Mouse (Mus musculus): ENCODE results near the gene B230118H07Rik. TPM values are rescaled to one million over a fixed set of nuclear protein-coding genes. Genes with fewer than 3 reads are reported as not detected.
"Not testable (repeated sequence)": the region's sequence is repeated elsewhere in the genome, so short reads cannot be mapped to it uniquely, and the experiment has no call there.

B230118H07Rik gene
- polyA plus RNA-seq, 1 experiment = not detected

DNA sequence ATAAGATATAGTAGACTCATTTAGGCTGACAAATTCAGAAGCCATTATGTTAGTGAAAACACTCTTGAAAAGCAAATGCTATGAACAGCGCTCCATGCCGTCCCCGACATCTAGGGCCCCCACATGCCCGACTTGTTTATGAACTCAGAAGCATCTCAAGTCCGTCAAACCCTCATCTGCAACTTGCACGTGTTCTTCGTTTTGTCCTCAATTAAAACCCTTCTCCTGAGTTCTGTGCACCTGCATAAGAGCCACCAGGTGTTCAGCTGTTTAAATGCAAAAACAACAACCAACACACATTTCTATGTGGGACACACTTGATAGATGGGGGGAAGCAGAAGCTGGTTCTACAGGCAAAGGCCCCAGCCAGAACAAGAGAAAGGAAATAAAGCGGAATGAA is 97.0 kb downstream of the B230118H07Rik start:
- H3K27ac ChIP-seq (ENCODE audit: insufficient read depth, low read depth, low read length) = no peak overlapping the region
- no peak overlapping the region for H3K4me3 ChIP-seq (ENCODE audit: insufficient read depth, low read depth, low read length)
- H3K4me1 ChIP-seq (ENCODE audit: control insufficient read depth, insufficient read depth, low read length) = no peaks in the 10 kb centered on the region
- 91% methylated on average over 8 of the region's 8 CpGs for WGBS
- TF ChIP-seq CTCF (IDR thresholded peaks at IDR 0.05; ENCODE audit: insufficient read depth, low read depth, low read length) (no peak), POLR2A (IDR thresholded peaks at IDR 0.05; ENCODE audit: insufficient read depth, low read depth, low read length) (no peak)

DNA sequence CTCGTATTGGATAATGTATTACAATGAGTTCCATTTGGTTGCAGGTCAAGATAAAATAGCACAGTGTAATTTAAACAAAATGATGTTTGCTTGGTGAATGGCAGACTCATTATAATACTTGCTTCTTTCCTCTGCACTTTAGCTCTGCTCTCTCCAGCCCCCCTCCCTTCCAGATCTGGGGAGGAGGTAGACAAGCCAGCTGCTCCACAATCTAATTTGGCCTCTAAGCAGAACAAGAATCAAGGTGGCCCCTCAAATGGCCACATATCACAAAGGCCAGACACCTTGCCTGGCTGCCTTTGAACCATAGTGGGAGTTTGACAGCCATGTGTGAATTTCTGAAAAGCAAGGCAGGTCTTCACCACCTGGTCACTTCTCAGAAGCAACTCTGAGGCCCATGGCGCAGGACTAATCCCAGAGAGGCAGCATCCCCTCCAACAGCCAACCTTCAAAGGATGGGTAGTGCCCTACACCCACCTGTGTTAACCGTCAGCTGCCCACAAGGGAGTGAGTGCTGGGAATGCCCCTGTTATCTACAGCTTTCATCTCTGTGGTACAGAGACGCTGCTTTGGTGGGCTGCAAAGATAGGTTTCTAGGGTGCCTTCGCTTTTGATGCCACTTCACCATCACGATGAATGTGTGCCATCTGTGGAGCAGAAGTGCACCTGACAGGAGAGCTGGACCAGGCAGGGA is 98.2 kb downstream of the B230118H07Rik start:
- 90% methylated on average over 6 of the region's 6 CpGs for WGBS
- Histone ChIP-seq H3K4me1 (ENCODE audit: control insufficient read depth, insufficient read depth, low read length) (no peaks in the 10 kb centered on the region), H3K27ac (ENCODE audit: insufficient read depth, low read depth, low read length) (no peak overlapping the region), H3K4me3 (ENCODE audit: insufficient read depth, low read depth, low read length) (no peak overlapping the region)
- TF ChIP-seq POLR2A (IDR thresholded peaks at IDR 0.05; ENCODE audit: insufficient read depth, low read depth, low read length) = no peak
- no peak for TF ChIP-seq CTCF (IDR thresholded peaks at IDR 0.05; ENCODE audit: insufficient read depth, low read depth, low read length)

- WGBS = 93% methylated on average over 2 of the region's 2 CpGs
- Histone ChIP-seq H3K4me1 (ENCODE audit: control insufficient read depth, insufficient read depth, low read length) (no peaks in the 10 kb centered on the region), H3K27ac (ENCODE audit: insufficient read depth, low read depth, low read length) (no peak overlapping the region), H3K4me3 (ENCODE audit: insufficient read depth, low read depth, low read length) (no peak overlapping the region)
- TF ChIP-seq POLR2A (IDR thresholded peaks at IDR 0.05; ENCODE audit: insufficient read depth, low read depth, low read length) (no peak), CTCF (IDR thresholded peaks at IDR 0.05; ENCODE audit: insufficient read depth, low read depth, low read length) (no peak)
Measured at GRCm38 (mm10) chr2:101550176-101550575, 99.2 kb downstream of the B230118H07Rik start.

DNA sequence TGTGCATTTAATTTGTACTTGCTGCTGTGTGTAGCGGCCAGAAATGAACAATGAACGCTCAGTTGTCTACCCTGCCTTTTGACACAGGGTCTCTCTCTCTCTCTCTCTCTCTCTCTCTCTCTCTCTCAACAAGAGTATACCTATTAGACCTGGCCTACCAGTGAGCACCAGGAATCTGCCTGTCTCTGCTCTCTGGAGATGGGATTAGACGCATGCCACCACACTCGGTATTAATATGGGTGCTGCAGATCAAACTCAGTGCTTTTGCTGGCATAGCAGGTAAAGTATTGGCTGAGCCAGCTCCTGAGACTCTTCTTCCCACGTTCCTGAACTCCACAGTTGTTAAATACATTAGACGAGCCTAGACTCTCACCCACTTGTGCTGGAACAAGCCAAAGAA is 100.5 kb downstream of the B230118H07Rik start:
- 81% methylated on average over 6 of the region's 6 CpGs for WGBS
- TF ChIP-seq CTCF (IDR thresholded peaks at IDR 0.05; ENCODE audit: insufficient read depth, low read depth, low read length) (no peak), POLR2A (IDR thresholded peaks at IDR 0.05; ENCODE audit: insufficient read depth, low read depth, low read length) (no peak)
- H3K4me3 ChIP-seq (ENCODE audit: insufficient read depth, low read depth, low read length) = no peak overlapping the region
- H3K27ac ChIP-seq (ENCODE audit: insufficient read depth, low read depth, low read length) = no peak overlapping the region
- H3K4me1 ChIP-seq (ENCODE audit: control insufficient read depth, insufficient read depth, low read length) = no peaks in the 10 kb centered on the region

GRCm38 (mm10) chr2:101545593-101545992 is 103.7 kb downstream of the B230118H07Rik start:
- WGBS = 96% methylated on average over 2 of the region's 2 CpGs
- H3K4me1 ChIP-seq (ENCODE audit: control insufficient read depth, insufficient read depth, low read length) = no peaks in the 10 kb centered on the region
- H3K27ac ChIP-seq (ENCODE audit: insufficient read depth, low read depth, low read length) = no peak overlapping the region
- TF ChIP-seq POLR2A (IDR thresholded peaks at IDR 0.05; ENCODE audit: insufficient read depth, low read depth, low read length) (no peak), CTCF (IDR thresholded peaks at IDR 0.05; ENCODE audit: insufficient read depth, low read depth, low read length) (no peak)
- no peak overlapping the region for H3K4me3 ChIP-seq (ENCODE audit: insufficient read depth, low read depth, low read length)

- Histone ChIP-seq H3K4me3 (ENCODE audit: insufficient read depth, low read depth, low read length) (no peak overlapping the region), H3K4me1 (ENCODE audit: control insufficient read depth, insufficient read depth, low read length) (no peaks in the 10 kb centered on the region), H3K27ac (ENCODE audit: insufficient read depth, low read depth, low read length) (no peak overlapping the region)
- 68% methylated on average over 8 of the region's 8 CpGs for WGBS
- no peak for TF ChIP-seq POLR2A (IDR thresholded peaks at IDR 0.05; ENCODE audit: insufficient read depth, low read depth, low read length)
- TF ChIP-seq CTCF (IDR thresholded peaks at IDR 0.05; ENCODE audit: insufficient read depth, low read depth, low read length) = no peak
Measured at GRCm38 (mm10) chr2:101543704-101544417, 105.5 kb downstream of the B230118H07Rik start.

DNA sequence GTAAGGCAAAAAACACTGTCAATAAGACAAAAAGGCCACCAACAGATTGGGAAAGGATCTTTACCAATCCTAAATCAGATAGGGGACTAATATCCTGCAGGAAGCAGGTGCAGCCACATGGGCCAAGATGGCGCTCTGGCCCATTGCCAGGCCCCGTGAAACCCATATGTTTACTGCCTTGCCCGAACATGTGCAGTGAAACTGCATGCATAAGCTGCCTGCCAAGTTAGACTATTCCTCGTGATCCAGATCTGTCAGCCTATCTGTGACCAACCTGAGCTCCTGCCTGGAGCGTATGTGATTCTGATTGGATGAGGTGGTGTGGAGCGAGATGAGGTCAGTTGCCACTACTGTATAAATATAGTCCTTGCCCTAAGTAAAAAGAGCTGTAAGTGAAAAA is 112.4 kb downstream of the B230118H07Rik start:
- H3K4me3 ChIP-seq (ENCODE audit: insufficient read depth, low read depth, low read length); H3K4me1 ChIP-seq (ENCODE audit: control insufficient read depth, insufficient read depth, low read length); H3K27ac ChIP-seq (ENCODE audit: insufficient read depth, low read depth, low read length): not testable (repeated sequence)
- 83% methylated on average over 6 of the region's 6 CpGs for WGBS

DNA sequence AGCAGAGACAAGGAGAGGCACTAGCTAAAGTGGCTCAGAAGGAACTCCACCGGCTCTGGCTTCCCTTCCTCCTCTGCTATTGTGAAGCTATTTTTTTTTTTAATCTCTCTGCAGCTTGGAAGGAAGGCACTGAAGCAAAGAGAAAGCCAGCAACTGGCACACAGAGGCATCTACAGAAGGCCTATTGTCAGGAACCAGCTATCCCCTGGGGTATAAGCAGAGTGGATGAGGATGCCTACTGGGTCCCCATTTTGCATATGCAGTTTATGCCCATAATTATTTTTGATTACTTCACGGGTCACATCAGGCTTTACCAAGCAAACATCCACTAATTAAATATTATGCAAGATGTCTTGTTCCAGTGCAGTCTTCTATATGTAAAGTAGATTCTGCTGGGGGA is 115.6 kb downstream of the B230118H07Rik start:
- H3K4me1 ChIP-seq (ENCODE audit: control insufficient read depth, insufficient read depth, low read length) = no peaks in the 10 kb centered on the region
- TF ChIP-seq CTCF (IDR thresholded peaks at IDR 0.05; ENCODE audit: insufficient read depth, low read depth, low read length) = no peak
- TF ChIP-seq POLR2A (IDR thresholded peaks at IDR 0.05; ENCODE audit: insufficient read depth, low read depth, low read length) = no peak
- no peak overlapping the region for H3K4me3 ChIP-seq (ENCODE audit: insufficient read depth, low read depth, low read length)
- H3K27ac ChIP-seq (ENCODE audit: insufficient read depth, low read depth, low read length) = no peak overlapping the region
- WGBS = 13% methylated on average over 2 of the region's 2 CpGs

DNA sequence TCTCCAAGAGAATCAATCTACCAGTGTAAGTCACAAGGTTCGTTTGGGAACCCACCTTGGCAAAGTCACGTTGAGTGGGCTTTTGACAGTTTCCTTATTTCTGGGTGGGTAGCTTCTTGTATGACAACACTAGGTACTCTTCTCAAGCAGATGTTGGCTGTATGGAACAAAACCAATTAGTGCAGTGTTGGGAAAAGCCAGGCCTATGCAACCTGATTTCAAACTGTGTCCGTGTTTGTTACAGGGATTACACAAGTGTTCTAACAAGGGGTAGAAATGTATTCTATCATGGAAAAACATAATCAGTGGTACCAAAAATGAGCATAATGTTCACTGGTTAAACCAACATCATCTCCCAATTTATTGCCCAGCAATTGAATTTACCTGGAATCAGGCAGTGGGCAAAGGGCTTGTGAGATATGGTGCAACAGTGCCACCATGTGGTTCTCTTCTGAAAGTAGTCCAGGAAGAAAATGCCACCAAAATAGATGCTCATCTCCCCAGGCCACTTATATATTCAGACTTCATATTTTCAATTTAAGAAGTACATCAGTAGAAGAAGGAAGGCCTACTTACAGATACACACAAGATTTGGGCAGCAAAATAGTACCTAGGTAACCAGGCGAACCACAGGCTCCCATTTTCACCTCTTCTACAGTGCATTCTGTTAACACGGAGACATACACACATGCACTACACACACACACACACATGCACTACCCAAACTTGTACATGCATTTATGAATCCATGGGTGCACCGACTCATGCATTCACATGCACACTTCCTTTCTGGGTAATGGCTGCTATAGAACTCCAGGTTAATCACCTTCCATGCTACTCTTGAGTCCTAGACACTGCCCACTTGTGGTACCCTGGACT is 123.6 kb downstream of the B230118H07Rik start:
- no peaks in the 10 kb centered on the region for H3K4me1 ChIP-seq (ENCODE audit: control insufficient read depth, insufficient read depth, low read length)
- 80% methylated on average over 6 of the region's 6 CpGs for WGBS
- no peak overlapping the region for H3K4me3 ChIP-seq (ENCODE audit: insufficient read depth, low read depth, low read length)
- H3K27ac ChIP-seq (ENCODE audit: insufficient read depth, low read depth, low read length) = no peak overlapping the region
- no peak for TF ChIP-seq POLR2A (IDR thresholded peaks at IDR 0.05; ENCODE audit: insufficient read depth, low read depth, low read length)
- TF ChIP-seq CTCF (IDR thresholded peaks at IDR 0.05; ENCODE audit: insufficient read depth, low read depth, low read length) = no peak
